Mouse (Mus musculus): ENCODE data around the gene Adra1d. TPM values are rescaled to one million over a fixed set of nuclear protein-coding genes. Genes with fewer than 3 reads are reported as not detected.

The Adra1d gene
- polyA plus RNA-seq (2015; fragmentation: Nextera tagmentation; extraction: Ambion mirVana): not detected in 2 replicates

DNA sequence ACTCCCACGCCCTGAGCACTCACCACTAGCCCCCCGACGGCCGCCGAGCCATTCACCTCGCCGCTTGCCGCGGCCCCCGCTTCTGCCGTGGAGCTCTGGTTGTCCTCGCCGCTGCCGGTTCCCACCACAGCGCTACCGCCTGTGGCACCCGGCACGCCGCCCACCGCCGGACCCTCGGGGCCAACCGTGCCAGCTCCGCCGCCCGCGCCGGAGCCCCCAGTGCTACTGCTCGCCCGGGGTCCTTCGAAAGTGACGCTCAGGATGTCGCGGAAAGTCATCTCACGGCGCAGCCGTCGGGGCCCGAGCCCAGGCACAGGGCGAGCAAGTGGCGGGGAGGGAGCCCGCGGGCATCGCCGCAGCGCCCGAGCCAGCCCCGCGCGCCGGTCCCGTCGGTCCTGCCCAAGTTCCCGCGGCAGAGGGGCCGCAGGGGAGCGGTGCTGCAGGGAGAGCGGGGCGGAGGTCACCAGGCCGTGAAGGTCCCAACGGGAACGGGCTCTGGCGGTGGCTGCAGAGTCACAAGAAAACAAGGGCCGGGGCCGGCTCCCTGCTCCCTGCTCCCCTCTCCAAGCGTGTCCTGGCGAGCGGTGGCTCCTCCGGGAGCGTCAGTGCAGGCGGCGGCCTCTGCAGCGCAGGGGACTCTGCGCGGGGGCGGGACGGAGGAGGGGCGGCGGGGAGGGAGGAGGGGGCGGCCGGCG is at the start of gene Adra1d:
Gene Adra1d, minus strand, starts transcription at position 393 of the 695 bp plus-strand sequence.
- Histone ChIP-seq H3K4me2 (ENCODE audit: low read length) (peak within 1 kb of the TSS; percentile 88), H3K27ac (ENCODE audit: low read length) (no peak within 1 kb of the TSS), H3K4me1 (ENCODE audit: control insufficient read depth, insufficient read depth, low read length) (peaks cover 10% of the 10 kb centered on the region), H3K9me3 (replicated peaks; ENCODE audit: control insufficient read depth, low read length, poor library complexity, severe bottlenecking) (no peaks in the 10 kb centered on the region), H3K9ac (ENCODE audit: low read depth, low read length) (peak within 1 kb of the TSS; percentile 58), H3K36me3 (ENCODE audit: control insufficient read depth, insufficient read depth, low read length) (no peaks in the 10 kb centered on the region), H3K4me3 (ENCODE audit: low read depth, low read length) (peak within 1 kb of the TSS; percentile 47), H3K27me3 (ENCODE audit: control insufficient read depth, insufficient read depth, low read depth, low read length) (peaks cover 63% of the 10 kb centered on the region)
- WGBS: under 1% methylated on average over 68 of the region's 82 CpGs
- ATAC-seq: peak; percentile 59

DNA sequence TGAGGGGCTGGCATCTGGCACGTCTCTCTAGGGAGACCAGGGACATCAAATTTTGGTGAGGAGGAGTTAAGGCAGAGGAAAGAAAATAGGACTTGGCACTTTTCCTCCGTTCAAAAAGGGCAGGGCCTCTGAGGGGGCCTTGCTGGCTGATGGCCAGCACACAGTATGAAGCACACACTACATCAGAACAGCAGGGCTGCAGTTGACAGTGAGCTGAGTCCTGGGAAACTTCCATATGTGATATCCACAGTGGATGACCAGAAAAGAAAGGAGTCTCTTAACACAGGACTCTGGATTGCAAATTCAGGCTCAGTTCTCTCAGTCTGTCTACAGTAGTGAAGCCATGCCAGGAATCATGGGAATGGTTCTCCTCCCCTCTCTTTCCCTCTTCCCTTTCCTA is 39.8 kb upstream of the Adra1d start:
- Histone ChIP-seq H3K4me1 (ENCODE audit: control insufficient read depth, insufficient read depth, low read length) (no peaks in the 10 kb centered on the region), H3K36me3 (ENCODE audit: control insufficient read depth, insufficient read depth, low read length) (no peaks in the 10 kb centered on the region), H3K4me3 (ENCODE audit: low read depth, low read length) (no peak overlapping the region), H3K4me2 (ENCODE audit: low read length) (no peak overlapping the region), H3K9me3 (replicated peaks; ENCODE audit: control insufficient read depth, low read length, poor library complexity, severe bottlenecking) (no peaks in the 10 kb centered on the region), H3K27me3 (ENCODE audit: control insufficient read depth, insufficient read depth, low read depth, low read length) (no peaks in the 10 kb centered on the region), H3K9ac (ENCODE audit: low read depth, low read length) (no peak overlapping the region), H3K27ac (ENCODE audit: low read length) (no peak overlapping the region)
- ATAC-seq: no peak
- WGBS: 57% methylated on average over 2 of the region's 2 CpGs

- no peaks in the 10 kb centered on the region for H3K36me3 ChIP-seq (ENCODE audit: control insufficient read depth, insufficient read depth, low read length)
- no peak overlapping the region for H3K4me3 ChIP-seq (ENCODE audit: low read depth, low read length)
- no peak overlapping the region for H3K27ac ChIP-seq (ENCODE audit: low read length)
- no peak overlapping the region for H3K9ac ChIP-seq (ENCODE audit: low read depth, low read length)
- no peak overlapping the region for H3K4me2 ChIP-seq (ENCODE audit: low read length)
- 92% methylated on average over 6 of the region's 6 CpGs for WGBS
- H3K4me1 ChIP-seq (ENCODE audit: control insufficient read depth, insufficient read depth, low read length): no peaks in the 10 kb centered on the region
- ATAC-seq: no peak
- H3K9me3 ChIP-seq (replicated peaks; ENCODE audit: control insufficient read depth, low read length, poor library complexity, severe bottlenecking): no peaks in the 10 kb centered on the region
- no peaks in the 10 kb centered on the region for H3K27me3 ChIP-seq (ENCODE audit: control insufficient read depth, insufficient read depth, low read depth, low read length)
These were observed 32.8 kb upstream of the Adra1d start for GRCm38 (mm10) chr2:131594871-131595270.

- Histone ChIP-seq H3K4me1 (ENCODE audit: control insufficient read depth, insufficient read depth, low read length) (no peaks in the 10 kb centered on the region), H3K4me3 (ENCODE audit: low read depth, low read length) (no peak overlapping the region), H3K36me3 (ENCODE audit: control insufficient read depth, insufficient read depth, low read length) (no peaks in the 10 kb centered on the region), H3K9ac (ENCODE audit: low read depth, low read length) (no peak overlapping the region), H3K9me3 (replicated peaks; ENCODE audit: control insufficient read depth, low read length, poor library complexity, severe bottlenecking) (no peaks in the 10 kb centered on the region), H3K27me3 (ENCODE audit: control insufficient read depth, insufficient read depth, low read depth, low read length) (no peaks in the 10 kb centered on the region), H3K4me2 (ENCODE audit: low read length) (no peak overlapping the region), H3K27ac (ENCODE audit: low read length) (no peak overlapping the region)
- ATAC-seq: no peak
- 83% methylated on average over 2 of the region's 2 CpGs for WGBS
These were observed 25.4 kb upstream of the Adra1d start for GRCm38 (mm10) chr2:131587521-131587920.

DNA sequence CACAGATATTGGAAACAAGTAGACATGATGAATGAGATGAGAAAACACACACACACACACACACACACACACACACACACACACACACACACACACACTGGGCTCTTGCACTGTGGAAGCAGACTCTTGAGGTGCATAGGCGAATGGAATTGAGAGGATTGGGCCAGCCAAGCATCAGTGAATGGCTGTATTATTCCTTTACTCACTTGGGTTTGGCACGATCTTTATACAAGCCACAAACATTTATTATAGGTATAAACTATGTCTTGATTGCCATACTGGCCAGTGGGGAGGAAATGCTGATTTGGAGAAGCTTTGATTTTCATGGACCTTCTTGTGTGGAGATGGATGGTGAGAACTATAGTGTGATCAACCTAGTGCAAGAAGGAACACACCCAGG is 19.4 kb upstream of the Adra1d start:
- Histone ChIP-seq H3K9ac (ENCODE audit: low read depth, low read length) (no peak overlapping the region), H3K4me2 (ENCODE audit: low read length) (no peak overlapping the region), H3K27ac (ENCODE audit: low read length) (no peak overlapping the region), H3K27me3 (ENCODE audit: control insufficient read depth, insufficient read depth, low read depth, low read length) (no peaks in the 10 kb centered on the region), H3K9me3 (replicated peaks; ENCODE audit: control insufficient read depth, low read length, poor library complexity, severe bottlenecking) (no peaks in the 10 kb centered on the region), H3K4me3 (ENCODE audit: low read depth, low read length) (no peak overlapping the region), H3K36me3 (ENCODE audit: control insufficient read depth, insufficient read depth, low read length) (no peaks in the 10 kb centered on the region), H3K4me1 (ENCODE audit: control insufficient read depth, insufficient read depth, low read length) (no peaks in the 10 kb centered on the region)
- WGBS: 90% methylated on average over 2 of the region's 2 CpGs
- no peak for ATAC-seq

DNA sequence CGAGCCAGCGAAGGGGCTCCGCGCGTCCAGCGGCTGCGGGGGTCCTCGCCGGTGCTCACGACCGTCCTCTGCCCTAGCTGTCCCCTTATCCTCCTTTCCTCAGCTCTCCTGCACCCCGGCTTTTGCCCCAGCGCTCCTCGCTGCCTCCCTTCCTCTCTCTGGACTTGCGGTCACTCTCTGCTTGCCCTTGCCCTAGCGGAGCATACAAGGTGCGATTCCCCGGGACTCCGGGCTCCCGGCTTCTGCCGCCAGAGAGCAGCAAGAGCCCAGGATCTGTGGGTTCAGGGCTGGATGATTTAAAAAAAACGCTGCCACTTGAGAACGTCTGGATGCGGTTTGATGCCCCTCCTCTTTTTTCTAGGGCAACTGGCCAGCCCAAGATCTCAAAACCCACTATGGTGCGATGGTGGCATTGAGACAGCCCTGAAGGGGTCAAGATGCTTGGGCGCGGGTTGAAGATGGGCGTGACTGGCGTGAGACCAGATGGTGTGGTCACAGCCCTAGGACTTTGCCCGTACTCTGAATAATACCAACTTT is 571 bp upstream of the Adra1d start:
- Histone ChIP-seq H3K4me2 (ENCODE audit: low read length) (peak overlapping the region; percentile 88), H3K27ac (ENCODE audit: low read length) (no peak overlapping the region), H3K4me1 (ENCODE audit: control insufficient read depth, insufficient read depth, low read length) (peaks cover 10% of the 10 kb centered on the region), H3K9me3 (replicated peaks; ENCODE audit: control insufficient read depth, low read length, poor library complexity, severe bottlenecking) (no peaks in the 10 kb centered on the region), H3K4me3 (ENCODE audit: low read depth, low read length) (peak overlapping the region; percentile 47), H3K27me3 (ENCODE audit: control insufficient read depth, insufficient read depth, low read depth, low read length) (peaks cover 63% of the 10 kb centered on the region), H3K36me3 (ENCODE audit: control insufficient read depth, insufficient read depth, low read length) (no peaks in the 10 kb centered on the region), H3K9ac (ENCODE audit: low read depth, low read length) (peak overlapping the region; percentile 58)
- ATAC-seq: peak; percentile 83
- 1% methylated on average over 22 of the region's 30 CpGs for WGBS

DNA sequence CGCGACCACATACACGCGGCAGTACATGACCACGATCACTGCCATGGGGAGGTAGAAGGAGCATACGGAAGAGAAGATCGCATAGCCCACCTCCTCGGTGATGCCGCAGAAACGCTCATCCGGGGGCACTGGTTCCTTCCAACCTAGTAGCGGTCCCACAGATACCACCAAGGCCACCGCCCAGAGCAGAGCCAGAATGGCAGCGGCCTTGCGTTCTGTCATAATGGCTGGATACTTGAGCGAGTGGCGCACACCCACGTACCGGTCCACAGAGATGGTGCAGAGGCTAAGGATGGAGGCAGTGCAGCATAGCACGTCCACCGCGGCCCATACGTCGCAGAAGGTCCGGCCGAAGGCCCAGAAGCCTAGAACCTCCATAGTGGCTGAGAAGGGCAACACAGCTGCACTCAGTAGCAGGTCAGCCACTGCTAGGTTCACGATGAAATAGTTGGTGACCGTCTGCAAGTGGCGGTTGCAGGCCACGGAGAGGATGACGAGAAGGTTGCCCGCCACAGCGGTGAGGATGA is 676 bp downstream of the Adra1d start:
- H3K27me3 ChIP-seq (ENCODE audit: control insufficient read depth, insufficient read depth, low read depth, low read length): peaks cover 63% of the 10 kb centered on the region
- H3K4me1 ChIP-seq (ENCODE audit: control insufficient read depth, insufficient read depth, low read length): peaks cover 10% of the 10 kb centered on the region
- peak overlapping the region; percentile 47 for H3K4me3 ChIP-seq (ENCODE audit: low read depth, low read length)
- H3K4me2 ChIP-seq (ENCODE audit: low read length): peak overlapping the region; percentile 88
- H3K27ac ChIP-seq (ENCODE audit: low read length): no peak overlapping the region
- peak; percentile 18; the same call in 1 of the 2 replicates for ATAC-seq
- 3% methylated on average over 33 of the region's 33 CpGs for WGBS
- no peaks in the 10 kb centered on the region for H3K36me3 ChIP-seq (ENCODE audit: control insufficient read depth, insufficient read depth, low read length)
- H3K9me3 ChIP-seq (replicated peaks; ENCODE audit: control insufficient read depth, low read length, poor library complexity, severe bottlenecking): no peaks in the 10 kb centered on the region
- H3K9ac ChIP-seq (ENCODE audit: low read depth, low read length): no peak overlapping the region

- no peaks in the 10 kb centered on the region for H3K9me3 ChIP-seq (replicated peaks; ENCODE audit: control insufficient read depth, low read length, poor library complexity, severe bottlenecking)
- H3K4me3 ChIP-seq (ENCODE audit: low read depth, low read length): no peak overlapping the region
- peaks cover 10% of the 10 kb centered on the region for H3K4me1 ChIP-seq (ENCODE audit: control insufficient read depth, insufficient read depth, low read length)
- no peak overlapping the region for H3K9ac ChIP-seq (ENCODE audit: low read depth, low read length)
- WGBS: 55% methylated on average over 2 of the region's 2 CpGs
- peaks cover 61% of the 10 kb centered on the region for H3K27me3 ChIP-seq (ENCODE audit: control insufficient read depth, insufficient read depth, low read depth, low read length)
- no peak overlapping the region for H3K4me2 ChIP-seq (ENCODE audit: low read length)
- ATAC-seq: no peak
- no peaks in the 10 kb centered on the region for H3K36me3 ChIP-seq (ENCODE audit: control insufficient read depth, insufficient read depth, low read length)
- no peak overlapping the region for H3K27ac ChIP-seq (ENCODE audit: low read length)
These were observed 1.7 kb downstream of the Adra1d start for GRCm38 (mm10) chr2:131560205-131560919.

DNA sequence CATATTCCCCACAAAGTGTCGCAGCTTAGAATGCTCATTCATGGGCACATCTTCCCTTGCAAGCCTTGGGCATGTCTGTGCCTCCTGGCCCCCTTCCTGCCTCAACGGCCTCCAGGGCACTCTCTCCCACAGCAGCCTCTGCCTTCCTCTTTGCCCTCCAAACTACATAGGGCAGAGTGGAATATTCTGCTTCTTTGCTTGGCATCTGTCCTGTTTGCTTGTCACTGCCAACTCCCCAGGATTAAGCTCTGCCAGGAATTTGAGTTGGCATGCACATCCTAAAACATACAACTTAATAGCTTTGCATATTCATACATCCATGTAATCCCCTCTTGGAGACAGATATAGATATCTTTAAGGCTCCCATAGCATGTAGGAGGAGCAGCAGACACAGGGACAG is 4.2 kb downstream of the Adra1d start:
- Histone ChIP-seq H3K36me3 (ENCODE audit: control insufficient read depth, insufficient read depth, low read length) (no peaks in the 10 kb centered on the region), H3K9me3 (replicated peaks; ENCODE audit: control insufficient read depth, low read length, poor library complexity, severe bottlenecking) (no peaks in the 10 kb centered on the region), H3K9ac (ENCODE audit: low read depth, low read length) (no peak overlapping the region), H3K4me3 (ENCODE audit: low read depth, low read length) (no peak overlapping the region), H3K4me1 (ENCODE audit: control insufficient read depth, insufficient read depth, low read length) (peaks cover 9% of the 10 kb centered on the region), H3K27ac (ENCODE audit: low read length) (no peak overlapping the region), H3K27me3 (ENCODE audit: control insufficient read depth, insufficient read depth, low read depth, low read length) (peaks cover 42% of the 10 kb centered on the region), H3K4me2 (ENCODE audit: low read length) (no peak overlapping the region)
- 73% methylated on average over 2 of the region's 2 CpGs for WGBS
- ATAC-seq: no peak

All from midbrain, embryonic 16.5 days (tissue).